Mouse (Mus musculus) cerebral cortex, adult 2 months (tissue): ENCODE results near the gene Mpp6.

Experiments
- WGBS: fragments of 180-500 bp; shearing (Covaris S2); methylation state at CpG from one replicate; pipeline ENCODE4 v1.1.7; 2018; 5-methylcytosine and 5-hydroxymethylcytosine counted together

Mpp6 gene

DNA sequence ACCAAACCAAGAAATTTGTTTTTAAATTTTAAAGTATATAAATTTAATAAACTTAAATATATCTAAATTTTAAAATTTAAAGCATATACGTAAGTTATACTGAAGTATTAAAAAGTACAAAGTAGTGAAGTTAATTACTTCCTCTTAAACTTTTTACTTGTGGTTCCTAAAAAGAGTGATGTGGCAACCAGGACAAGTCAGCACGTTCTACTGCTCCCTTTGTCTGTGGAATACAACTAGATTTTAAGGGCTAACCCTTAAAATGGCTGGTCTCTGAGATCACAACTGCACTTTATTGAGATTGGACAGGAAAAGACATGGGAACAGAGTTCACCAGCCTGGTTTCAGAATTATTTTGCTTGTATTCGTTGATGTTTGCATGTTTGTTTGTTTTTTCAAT, 53.0 kb downstream of the Mpp6 start:
- 83% methylated on average over 3 of the region's 3 CpGs for WGBS

DNA sequence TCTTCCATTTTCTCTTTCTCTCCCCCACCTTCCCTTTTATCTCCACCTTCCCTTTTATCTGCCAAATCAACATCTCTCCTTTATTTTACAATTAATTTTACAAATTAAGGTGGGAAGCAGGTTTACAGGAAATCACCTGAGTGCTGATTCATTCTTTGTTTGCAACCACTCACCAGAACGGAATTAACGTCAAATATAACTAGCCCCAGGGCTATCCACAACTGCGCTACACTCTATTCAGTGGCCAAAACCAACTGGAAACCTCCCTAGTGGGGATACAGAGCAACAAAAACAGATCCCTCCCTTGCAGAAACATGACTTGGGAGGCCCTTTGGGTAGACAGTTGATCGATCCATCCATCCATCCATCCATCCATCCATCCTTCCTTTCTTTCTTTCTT, 58.8 kb downstream of the Mpp6 start:
- 93% methylated on average over 4 of the region's 4 CpGs for WGBS

DNA sequence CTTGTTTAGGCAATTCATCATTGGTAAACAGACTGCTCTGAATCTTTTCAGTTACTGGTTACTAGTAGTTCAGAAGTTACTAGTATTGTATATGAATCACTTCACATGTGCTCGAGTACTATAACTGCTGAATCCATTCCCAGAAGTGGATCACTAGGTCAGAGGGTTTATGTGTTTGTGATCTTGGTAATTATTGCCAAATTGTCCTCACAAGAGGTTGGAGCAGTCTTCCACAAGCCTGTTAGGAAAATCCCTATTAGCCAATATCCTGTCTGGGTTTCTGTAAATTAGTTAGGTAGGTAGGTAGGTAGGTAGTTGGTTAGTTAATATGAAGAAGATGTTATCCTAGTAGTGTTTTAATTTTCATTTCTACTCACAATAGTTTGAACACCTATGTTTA, 65.7 kb downstream of the Mpp6 start:
- 96% methylated on average over 1 of the region's 1 CpGs for WGBS

DNA sequence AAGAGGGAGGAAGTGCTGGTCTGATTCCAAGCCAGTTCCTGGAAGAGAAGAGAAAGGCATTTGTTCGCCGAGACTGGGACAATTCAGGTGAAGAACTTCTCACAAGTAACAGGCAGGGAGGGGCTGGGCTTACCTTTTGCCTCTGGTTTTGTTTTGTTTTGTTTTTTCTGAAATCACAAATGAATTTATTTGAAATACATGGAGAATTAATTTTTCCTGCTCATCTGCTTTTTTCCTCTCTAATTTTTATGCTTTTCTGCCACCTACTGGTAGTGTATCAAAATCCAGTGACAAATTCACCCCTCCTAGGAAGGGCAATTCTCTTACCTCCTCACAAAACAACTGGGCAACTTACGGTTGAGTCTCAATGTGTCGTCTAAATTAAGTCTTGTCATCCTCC, 70.1 kb downstream of the Mpp6 start:
- 41% methylated on average over 4 of the region's 4 CpGs for WGBS

DNA sequence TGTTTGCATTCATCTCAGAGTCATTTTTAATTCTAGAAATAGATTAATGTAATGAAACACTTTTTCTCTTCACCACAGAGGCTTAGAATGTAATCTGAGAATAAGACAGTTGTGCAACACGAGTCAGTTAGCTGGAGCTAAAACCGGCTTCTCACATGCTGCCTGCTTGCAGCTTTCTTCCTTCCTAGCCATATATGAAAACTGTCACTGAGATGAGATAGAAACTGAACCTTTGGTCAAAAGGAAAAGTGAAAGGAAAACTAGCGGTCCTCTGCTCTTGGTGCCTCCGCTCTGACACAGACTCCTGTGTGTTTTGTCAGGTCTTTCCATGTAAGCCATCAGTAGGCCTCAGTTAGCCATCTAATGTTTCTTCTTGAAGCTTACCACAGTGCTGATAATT, 77.9 kb downstream of the Mpp6 start:
- WGBS, result 66% methylated on average over 4 of the region's 4 CpGs

DNA sequence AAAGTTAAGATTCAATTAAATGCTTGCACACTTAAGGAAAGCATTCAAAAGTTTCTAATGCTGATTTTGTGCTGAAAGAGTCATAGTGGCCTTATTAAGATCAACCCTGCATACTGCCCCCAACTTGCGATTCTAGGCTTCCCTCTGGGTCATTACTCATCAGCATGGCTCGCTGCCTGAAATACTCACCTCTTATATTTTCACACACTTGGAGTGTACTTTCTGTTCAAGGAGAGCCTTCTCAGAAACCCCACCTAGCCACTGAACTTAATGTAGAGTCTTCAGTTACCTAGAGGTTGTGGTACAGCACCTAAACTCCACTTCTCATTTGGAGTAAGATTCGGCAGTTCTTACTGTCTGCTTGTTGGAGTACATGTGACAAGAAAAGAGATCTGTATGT, 81.6 kb downstream of the Mpp6 start:
- 88% methylated on average over 3 of the region's 3 CpGs for WGBS

DNA sequence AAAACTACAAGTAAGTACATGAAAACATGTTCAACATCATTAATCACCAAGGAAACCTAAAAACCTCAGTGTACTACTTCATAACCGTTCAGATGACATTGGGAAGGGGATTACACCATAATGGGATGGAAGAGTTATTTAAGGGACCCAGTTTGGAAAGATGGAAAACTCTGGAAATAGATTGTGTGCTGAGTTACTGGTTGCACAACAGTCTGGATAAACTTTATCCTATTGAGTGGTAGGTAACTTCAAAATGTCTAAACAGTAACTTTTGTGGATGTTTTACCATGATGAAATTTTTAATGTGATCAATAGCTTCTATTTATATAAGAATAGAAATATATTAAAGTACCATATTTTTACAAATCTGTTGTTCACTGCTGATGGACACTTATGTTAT, 82.1 kb downstream of the Mpp6 start:
- WGBS, result 86% methylated on average over 1 of the region's 1 CpGs

DNA sequence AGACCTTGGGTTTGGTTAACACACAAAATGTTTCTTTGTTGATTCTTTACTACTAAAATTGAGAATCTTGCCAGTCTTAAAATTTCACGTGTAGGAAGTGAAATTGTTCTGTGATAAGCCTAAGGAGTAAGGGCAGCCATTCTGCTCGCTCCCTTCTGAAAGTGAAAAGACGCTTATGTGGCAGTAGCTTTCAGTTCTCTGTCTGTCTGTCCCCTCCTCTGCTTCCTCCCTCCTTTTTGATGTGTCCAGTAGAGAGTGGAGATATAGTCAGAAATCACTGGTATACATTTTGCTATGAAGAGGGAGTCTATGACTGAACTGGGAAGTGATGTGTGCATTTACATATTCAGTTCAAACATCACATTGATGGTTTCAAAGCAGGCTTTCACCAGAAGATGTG, 82.8 kb downstream of the Mpp6 start:
- WGBS, result 74% methylated on average over 3 of the region's 3 CpGs

DNA sequence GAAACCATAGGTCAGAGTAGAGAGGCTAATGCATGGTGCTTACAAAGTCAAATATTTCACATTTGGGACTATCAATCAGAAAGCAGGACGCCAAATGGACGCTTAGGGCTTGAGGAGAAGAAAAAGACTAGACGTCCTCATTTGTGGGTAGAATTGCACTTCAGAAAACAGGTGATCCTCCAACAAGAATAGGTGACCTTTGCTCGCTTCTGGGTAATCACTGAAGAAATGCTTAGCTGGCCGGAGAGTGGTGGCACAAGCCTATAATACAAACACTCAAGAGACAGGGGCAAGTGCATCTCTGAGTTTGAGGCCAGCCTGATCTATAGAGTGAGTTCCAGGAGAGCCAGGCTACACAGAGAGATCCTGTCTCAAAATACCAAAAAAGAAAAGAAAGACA, 83.8 kb downstream of the Mpp6 start:
- WGBS, result 96% methylated on average over 5 of the region's 5 CpGs

DNA sequence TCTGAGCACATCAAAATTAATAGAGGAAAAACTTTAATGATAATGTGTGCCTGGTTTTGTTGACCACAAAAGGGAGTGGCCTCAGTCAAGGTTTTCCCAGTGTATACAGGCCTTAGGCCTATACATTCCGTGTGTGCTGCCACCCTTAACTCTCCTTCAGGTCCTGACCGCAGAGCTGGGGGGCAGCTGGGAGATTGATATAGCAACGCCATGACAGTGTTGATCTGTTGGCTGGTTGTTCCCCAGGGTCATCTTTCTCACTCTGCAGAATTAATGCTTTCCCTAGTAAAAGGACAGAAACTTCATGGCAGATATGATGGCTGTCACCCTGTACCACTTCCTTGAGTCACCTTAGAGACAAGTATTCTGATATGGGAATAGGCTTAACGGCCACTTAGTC, 94.3 kb downstream of the Mpp6 start:
- 96% methylated on average over 4 of the region's 4 CpGs for WGBS

DNA sequence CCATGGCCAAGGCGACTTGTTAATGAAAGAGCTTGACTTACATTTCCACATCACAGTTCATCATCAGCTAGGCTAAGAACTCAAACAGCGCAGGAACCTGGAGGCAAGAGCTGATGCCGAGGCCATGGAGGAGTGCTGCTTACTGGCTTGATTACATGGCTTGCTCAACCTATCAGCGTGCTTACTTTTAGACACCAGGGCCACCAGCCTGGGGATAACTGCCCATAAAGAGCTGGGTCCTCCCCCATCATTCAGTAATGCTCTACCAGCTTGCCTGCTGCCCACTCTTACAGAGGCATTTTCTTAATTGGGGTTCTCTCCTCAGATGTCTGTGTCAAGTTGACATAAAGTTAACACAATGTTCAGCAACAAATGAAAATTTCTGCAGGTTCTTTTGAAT, 95.1 kb downstream of the Mpp6 start:
- 85% methylated on average over 4 of the region's 4 CpGs for WGBS

DNA sequence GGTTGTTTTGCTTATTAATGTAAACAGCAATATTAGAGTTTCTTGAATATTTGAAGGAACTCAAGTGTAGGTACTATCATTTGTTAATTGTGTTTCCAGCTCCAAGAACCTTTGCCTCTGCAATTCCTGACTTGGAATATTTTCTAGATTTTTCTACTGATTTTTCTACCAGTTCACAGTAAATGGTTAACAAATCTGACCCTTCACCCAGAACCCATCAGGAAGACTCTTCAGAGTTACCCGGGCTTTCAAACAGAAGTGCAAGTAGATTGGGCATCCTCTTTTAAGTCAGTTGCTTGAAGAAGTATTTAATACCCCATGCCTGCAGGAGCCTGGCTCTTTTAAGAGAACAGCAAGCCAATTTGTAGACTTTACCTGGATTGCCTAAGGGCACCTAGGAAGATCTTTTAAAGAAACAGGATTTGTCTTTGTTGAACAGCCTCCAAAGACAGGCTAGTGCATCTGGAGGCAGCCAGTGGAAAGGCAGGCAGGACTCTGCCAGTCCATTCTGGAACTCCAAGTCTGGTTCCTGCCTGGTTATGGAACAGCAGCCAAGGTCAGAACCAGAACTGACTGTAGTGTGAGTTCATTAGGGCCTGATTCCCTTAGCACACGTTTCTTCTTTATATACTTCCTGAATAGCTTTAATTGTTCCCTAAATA, 104.8 kb downstream of the Mpp6 start:
- 48% methylated on average over 2 of the region's 2 CpGs for WGBS

DNA sequence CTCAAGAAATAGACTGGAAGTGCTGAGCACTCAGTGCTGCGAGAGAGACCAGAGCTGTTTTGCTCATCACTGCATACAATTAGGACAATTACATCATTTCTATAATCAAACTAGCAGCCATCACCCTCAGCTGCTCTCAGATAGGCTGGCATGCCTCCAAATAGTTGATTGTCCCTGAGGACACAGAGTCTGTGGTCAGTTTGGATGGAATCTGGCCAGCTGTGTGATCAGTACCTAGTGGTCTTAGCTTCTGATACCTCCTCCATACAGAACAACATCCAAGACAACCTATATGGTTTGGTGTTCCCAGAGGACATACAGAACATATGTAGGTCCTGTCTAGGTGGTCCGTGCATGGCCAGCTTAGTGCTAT, 105.3 kb downstream of the Mpp6 start:
- 66% methylated on average over 2 of the region's 2 CpGs for WGBS

DNA sequence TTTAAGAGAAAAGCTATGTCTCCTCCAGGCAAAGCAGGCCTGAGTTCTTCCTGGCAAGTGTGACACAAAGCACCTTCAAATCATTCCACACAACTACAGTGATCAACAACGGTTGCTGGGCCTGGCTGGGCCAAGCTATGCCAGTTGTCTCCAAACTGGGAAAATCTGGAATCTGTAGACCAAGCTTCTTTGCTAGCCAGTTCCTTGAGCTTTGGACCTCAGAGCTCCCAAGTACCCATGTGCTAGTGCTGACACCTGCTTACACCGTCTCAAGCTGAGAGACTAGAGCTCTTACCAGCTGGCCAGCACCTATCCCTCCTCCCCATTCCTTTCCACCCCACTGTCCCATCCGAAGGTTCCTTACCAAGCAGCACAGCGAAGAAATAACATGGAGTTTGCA, 105.9 kb downstream of the Mpp6 start:
- 86% methylated on average over 4 of the region's 4 CpGs for WGBS

DNA sequence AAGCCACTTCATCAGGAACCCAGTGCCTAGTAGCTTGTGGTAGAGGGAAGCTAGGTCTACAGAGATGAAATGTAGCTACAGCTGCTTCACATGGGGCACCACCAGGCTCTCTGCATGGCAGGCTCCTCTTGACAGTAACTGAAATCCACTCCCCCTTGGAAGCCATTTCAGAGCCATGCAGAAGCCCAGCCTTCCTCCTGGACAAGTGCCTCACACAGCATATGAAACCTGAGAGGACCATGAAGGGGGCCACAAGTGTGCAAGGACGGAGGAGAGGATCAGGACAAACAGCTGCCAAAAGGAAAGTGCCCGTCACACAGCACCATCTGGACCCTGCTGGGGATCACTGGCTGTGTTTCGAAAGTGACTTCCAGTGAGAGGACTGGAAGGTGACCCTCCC, 108.6 kb downstream of the Mpp6 start:
- WGBS, result 86% methylated on average over 3 of the region's 3 CpGs

DNA sequence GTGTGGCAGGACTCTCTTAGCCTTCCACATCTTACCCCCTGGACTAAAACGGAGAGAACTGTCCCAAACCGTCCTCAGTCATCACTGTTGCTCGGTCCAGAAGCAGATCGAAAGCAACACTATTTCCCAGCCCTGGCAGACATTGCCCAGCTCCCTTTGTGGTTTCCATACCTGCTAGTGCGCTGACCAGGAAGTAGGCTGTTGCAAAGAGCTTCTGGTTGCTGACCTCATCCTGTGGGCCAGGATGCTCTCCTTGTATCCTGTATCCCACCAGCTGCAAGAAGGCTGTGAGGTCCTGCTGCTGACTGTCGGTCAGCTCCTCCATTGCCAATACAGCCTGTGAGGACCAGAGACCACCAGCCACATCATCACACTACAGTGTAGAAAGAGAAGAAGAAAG, 109.0 kb downstream of the Mpp6 start:
- WGBS, result 84% methylated on average over 6 of the region's 6 CpGs

DNA sequence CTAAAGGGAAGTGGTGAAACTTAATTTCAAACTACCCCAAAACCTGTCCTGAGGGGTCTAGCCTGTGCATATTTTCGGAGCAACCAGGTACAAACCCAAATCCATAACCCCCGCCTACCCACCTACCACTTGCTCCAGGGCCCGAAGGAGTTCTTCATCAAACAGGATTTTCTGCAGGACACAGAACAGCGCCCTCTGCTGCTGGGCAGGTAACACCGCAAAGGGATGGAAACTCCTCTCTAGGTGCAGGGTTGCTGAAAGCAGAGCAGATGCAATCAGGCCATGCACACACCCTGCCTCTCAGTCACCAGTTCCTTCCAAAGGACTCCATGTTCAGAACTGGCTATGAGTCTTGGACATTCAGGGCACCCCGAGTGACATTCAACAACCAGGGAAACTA, 110.8 kb downstream of the Mpp6 start:
- WGBS, result 54% methylated on average over 6 of the region's 6 CpGs

DNA sequence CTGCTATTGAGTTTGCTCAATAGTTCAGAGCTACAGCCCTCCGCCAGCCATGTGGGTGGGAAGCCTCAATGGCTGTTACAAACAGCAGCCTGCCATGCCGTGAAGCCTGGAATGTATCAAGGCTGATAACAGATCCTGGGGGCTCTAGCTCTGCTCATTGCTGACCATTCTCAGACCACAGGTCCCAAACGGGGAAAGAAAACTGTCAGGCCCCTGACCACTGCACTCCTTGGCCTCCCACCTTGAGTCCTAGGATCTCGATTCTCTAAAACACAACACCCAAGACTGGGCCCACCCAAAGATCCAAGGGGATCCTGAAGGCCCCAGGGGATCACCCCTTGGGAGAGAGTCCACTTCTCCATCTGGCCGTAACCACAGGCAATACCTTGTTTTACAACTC, 112.3 kb downstream of the Mpp6 start:
- 97% methylated on average over 5 of the region's 5 CpGs for WGBS

DNA sequence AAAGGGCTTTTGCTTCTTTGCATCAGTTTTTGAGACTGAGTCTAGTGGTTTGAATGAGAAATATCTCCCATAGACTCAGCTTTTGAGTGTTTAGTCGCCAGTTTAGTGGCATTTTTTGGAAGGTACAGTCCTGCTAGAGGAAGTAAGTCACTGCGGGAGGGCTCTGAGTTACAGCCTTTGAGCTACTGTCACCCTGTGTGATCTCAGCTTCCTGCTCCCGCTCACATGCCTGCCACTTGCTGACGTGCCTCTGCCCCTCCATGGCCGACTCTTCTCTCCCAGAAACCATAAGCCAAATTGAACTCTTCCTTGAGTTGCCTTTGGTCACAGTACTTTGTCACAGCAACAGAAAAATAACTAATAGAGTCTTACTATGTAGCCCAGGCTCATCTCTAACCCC, 112.9 kb downstream of the Mpp6 start:
- WGBS, result 67% methylated on average over 5 of the region's 5 CpGs

DNA sequence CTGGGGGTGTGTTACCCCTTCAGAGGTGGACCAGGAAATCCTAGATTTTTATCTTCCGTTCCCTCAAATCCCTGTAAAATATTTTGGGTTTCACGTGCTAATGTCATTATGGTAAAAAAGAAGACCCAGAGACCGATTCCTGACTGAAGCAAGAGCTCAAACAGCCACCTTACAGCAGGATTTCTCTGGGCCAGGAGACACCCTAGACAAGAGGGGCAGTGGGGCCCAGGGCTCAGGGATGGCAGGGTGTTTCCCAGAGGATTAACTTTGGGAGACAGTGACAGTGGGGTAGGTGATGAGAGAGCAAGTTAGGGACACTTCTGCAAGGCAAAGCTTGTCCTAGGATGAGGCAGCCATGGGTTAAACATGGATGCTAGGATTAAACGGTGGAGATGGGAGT, 113.6 kb downstream of the Mpp6 start:
- WGBS, result 89% methylated on average over 4 of the region's 4 CpGs

DNA sequence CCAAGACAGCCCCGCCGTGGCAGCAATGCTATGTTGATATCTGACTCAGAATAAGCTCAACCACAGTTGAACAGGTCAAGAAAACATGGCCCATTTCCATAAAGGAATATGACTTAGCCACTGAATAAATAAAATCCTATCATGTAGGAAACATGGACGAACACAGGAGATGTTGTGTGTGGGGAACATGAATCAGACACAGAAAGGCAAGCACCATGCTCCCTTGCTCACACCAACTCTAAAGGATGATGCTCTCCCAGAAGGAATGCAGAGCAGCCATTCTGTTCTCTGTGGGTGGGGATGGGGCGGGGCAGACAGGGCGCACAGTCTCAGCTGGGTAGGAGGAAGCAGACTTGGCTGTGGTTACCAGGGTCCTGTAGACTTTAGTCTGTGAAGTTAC, 115.2 kb downstream of the Mpp6 start:
- 86% methylated on average over 5 of the region's 5 CpGs for WGBS

DNA sequence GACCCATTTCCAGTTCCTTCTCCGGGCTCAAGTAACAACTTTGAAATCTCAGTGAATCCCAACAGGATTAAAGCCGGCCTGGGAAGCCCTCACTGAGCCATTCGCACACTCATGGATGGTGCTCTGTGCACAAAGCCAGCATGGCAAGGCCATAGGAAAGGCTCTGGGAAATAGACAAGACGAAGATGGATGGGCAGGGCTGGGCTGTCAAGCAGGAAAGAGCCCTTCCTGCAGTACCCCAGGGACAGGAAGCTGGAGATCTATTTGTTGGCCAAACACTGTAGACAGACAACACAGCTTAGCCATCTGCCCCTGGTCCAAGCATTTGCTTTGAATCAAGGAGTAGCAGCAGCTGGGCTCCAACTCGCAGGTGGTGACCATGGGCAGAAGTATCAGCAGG, 118.1 kb downstream of the Mpp6 start:
- WGBS, result 89% methylated on average over 5 of the region's 5 CpGs

DNA sequence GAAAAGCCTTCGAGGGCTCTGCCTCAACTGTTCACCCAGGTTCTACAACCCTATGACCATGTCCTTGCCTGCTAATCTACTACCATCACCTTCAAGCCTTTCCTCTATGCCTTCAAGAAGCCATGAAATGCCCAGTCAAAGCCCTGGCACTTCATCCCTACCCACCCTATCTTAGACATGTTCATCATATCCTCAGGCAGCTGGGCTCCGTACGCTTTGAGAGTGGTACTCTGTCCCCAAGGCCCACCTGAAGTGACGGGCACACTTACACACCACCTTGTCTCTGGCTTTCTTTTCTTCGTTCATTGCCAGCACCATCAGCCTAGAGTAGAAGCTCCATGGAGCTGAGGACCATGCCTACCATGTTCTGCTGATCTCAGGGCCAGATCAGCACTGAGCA, 121.2 kb downstream of the Mpp6 start:
- WGBS, result 96% methylated on average over 5 of the region's 5 CpGs

DNA sequence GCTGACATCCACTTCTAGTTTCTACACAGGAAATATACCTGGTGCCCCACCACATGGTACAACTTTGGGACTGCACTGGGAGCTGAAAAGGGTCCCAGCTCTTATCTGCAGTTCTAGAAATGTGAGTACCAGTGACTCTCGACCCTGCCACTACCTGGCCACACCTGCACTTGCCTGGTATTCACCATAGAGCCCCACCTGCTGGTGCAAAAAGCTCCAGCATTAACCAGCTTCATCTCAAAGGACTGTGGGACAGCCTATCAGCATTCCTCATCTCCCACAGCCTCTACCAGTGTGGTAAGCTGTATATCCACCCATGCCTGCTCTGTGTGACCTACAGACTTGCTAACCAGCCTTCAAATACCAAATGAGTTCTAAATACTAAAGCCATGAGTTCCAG, 122.9 kb downstream of the Mpp6 start:
- WGBS, result 72% methylated on average over 1 of the region's 1 CpGs

DNA sequence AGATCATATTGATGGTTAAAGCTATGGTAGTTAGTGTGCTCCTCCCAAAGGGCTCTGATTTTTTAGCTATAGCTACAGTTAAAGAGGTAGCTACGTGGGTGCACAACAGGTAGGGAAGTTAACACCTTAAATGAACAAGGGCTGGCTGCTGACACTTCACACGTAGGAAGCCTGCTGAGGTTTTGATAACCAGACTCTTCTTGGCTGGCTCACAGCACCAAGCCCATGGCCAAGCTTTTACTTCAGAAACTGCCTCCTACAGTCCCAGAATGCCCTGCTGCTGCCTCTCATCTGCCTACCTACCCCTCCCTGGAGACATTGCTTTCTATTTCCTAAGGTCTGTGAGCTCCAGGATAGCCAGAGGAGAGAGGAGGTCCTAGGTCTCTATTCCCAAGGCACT, 127.9 kb downstream of the Mpp6 start:
- 67% methylated on average over 2 of the region's 2 CpGs for WGBS
